Mouse (Mus musculus): ENCODE results near the gene Rapgef4.

DNA sequence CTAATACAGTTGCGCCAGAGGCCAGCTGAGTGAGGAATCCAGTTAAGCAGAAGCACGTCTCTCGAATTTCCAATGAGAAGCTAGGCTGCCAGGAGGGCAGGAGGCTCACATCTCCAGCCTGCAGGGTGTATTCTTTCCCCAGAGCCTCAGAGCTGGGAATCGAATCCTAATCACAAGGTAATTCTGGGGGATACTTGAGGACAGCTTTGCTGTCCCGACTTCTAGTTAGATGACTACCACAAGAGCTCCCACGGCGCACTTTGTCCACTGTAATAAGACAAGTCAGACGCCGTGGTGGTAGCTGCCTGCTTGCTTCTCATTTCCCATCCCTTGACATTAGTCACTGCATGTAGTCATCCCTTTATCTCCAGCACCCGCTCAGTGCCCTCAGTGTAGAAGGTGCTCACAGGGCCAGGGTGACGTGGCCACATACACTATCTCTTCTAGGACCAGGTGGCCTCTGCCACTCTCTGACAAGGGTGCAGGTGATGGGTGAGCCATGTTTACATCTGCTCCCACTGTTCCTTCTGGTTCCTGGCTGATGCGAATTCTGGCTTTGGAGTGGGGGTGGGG is 5.3 kb downstream of the Rapgef4 start:
- TF ChIP-seq POLR2A (IDR thresholded peaks at IDR 0.05; ENCODE audit: low read depth, low read length) (no peak), CTCF (IDR thresholded peaks at IDR 0.05; ENCODE audit: extremely low read depth, insufficient read depth, insufficient read length, insufficient replicate concordance) (no peak)

Measured in spleen, adult 2 months (tissue).